Mouse (Mus musculus) thymus, postnatal 36 days (tissue): ENCODE data around the gene H2afy2.
A peak's percentile ranks its signal among the peaks of the same experiment; 100 is the strongest.

ENCODE experiments used
- DNase-seq, 2 experiments: peaks; one replicate each; pipeline ENCODE4 v3.0.0; 2022; ENCODE audit warnings: mixed read lengths in 2 of 2

H2afy2 gene

DNA sequence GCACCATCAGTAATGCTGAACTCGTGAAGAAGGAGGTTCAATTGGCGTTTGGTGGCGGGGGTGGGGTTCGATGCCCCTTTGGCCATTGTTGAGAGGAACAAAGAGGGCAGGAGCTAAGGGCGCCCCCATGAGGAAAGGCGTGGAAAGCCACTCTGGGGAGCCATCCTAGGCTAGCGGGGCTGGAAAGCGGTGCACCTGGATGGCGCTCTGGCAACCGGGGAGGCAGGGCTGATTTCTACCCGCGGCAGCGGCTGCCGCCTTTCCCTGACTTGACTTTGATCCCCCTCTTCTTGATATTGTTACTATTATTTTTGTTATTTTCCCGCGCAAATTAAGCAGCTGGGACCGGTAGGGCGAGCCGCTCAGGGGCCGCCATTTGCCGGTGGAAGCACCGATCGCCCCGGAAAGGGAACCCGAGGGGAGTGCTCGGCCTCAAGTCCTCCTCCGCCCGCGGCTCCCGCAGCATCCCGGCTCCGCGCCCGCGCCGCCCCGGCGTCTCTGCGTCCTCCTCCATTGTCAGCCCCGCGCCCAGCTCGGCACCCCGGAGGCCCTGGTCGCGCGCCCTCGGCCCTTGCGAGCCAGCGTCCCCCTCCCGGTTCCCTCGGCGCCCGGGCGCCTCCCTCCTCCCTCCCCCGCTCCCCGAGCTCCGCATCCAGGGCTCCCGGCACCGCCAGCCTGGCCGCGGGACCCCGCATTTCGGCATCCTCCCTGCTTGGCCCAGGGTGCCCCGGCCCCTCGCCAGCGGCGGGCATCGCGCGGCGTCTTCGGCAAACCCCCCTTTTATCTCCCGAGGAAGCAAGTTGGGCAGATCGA is 942 bp downstream of the H2afy2 start:
- DNase-seq, result peak; percentile 11 to 14

GRCm38 (mm10) chr10:61781461-61782128 is 2.4 kb downstream of the H2afy2 start:
- no peak for DNase-seq

- no peak for DNase-seq
Measured at GRCm38 (mm10) chr10:61766806-61767205, 17.1 kb downstream of the H2afy2 start.

- DNase-seq, result no peak
Measured at GRCm38 (mm10) chr10:61765558-61765957, 18.4 kb downstream of the H2afy2 start.

DNA sequence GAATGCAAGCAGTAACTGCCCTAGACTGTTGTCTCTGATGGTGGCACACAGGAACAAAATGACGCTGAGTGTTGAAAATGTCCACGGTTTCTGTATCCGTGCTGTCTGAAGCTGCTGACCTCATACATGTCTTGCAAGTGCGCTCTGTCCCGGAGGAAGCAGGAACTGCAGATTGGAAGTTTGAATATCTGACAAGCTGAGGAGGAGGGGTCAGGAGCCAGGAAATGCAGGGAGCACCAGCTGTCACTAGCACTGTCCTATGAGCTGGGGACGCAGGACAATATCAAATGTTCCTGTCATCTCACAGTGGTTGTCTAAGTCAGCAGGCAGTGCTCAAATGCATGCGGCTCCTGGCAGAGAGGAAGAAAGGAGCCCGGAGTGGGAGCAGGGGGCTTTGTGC is 19.3 kb downstream of the H2afy2 start:
- DNase-seq, result no peak

DNA sequence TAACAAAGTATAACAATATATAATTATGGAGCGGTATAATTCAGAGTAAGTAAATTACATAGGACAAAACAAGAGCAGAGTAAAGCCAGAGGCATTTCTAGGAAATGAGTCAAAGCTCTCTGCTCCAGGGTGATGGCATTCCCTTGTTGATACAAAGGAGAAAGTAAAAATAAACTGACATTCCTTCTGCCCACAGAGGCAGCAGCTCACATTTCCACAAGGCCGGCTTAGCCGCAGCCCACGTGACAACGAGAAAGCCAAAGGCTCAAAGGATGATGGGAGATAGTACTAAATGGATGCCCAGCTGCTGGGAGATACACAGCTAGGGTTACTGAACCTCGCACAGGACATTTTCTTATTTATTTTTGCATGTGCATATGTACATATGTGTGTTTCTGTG is 24.1 kb downstream of the H2afy2 start:
- DNase-seq, result no peak

DNA sequence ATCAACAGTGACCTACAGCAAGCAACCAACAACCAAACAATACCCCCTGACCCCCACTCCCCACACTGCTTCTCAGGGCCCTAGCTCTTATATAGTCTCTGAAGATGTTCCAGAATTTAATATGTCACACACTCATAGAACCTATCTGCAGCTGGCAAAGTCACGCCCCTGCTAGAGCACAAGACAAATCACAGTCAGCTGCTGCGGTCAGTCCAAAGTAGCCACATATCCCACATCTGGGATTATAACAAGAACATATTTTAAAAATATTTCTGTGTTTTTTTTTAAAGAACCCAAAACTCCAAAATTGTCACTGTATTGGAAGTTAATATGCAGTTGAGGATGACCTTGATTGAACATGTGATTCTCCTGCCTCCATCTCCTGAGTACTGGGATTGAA is 25.0 kb downstream of the H2afy2 start:
- no peak for DNase-seq

DNA sequence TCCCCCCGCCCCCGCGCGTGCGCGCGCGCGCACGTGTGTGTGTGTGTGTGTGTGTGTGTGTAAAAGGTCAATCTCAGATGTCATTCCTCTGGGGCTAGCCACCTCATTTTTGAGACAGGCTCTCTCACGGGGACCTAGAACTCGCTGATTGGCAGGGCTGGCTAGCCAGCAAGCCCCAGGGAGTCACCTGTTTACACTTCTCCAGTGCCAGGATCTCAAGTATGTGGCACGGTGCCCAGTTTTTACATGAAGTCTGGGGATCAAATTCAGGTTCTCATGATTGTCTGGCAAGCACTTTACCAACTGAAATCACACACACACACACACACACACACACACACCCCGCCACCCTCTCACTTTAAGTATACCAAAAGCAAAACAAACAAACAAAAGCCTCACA is 26.9 kb downstream of the H2afy2 start:
- no peak for DNase-seq

DNA sequence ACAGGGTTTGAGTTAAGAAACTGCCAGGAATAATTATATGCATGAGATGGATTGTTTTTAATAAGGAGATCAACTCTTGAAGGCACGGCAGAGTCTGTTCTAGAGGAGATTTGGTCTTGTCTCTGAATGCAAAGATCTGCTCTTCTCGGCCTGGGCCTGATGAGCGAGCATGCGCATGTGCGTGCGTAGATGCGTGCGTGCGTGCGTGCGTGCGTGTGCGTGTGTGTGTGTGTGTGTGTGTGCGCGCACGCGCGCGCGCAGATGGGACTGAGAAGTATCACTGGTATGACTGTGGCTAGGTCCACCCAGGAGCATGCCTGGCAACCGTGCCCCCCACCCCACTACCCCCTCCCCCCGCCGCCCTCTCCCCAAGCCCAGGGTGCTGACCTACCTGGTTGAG is 30.9 kb downstream of the H2afy2 start:
- DNase-seq, result no peak

DNA sequence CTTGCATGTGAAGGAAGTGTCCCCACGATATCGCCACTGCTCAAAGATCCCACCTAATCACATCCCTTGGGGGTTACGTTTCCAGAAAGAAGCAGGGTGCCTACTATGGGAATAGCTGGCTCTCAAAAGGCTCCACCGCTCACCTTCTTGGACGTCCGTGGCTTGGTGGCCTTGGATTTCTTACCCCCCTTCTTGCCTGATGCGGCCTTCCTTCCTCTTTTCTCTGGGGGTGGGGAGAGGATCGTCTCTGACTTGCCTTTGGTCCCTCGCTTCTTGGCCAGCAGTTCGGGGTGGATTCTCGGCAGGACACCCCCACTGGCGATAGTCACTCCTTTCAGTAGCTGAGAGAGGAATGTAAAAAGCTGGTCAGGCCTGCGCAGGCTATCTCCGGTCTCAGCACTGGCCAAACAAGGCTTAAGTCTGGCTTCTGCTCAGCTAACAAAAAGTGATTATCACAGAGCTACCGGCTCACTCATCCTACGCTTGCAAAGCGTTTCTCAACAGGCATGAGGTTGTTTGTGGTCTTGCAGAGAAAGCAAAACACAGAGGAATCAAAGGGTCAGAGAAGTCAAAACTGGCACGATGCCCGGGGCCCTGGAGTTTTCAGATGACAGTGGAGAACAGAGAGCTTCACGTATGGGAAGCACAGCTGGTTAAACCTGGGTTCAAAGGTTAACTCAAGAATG is 32.3 kb downstream of the H2afy2 start:
- no peak for DNase-seq

DNA sequence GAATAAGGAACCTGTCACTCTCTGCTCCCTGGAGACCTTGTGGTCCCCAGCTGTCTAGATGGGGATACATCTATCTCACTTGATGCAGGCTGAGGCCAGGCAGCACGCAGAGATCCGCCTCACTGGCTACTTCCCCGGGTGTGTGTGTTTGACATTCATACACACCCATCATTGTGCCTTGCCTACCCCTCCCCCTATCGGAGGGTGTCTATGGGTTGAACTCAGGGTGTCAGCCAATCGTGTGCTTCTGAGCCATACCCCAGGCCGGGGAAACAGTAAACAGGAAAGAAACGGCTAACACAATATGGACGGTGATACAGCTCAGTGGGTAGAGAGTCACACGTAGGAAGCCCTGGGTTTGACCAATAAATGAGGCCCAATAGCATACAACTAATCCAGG is 33.9 kb downstream of the H2afy2 start:
- DNase-seq, result no peak

- no peak for DNase-seq
Measured at GRCm38 (mm10) chr10:61747302-61747701, 36.6 kb downstream of the H2afy2 start.

DNA sequence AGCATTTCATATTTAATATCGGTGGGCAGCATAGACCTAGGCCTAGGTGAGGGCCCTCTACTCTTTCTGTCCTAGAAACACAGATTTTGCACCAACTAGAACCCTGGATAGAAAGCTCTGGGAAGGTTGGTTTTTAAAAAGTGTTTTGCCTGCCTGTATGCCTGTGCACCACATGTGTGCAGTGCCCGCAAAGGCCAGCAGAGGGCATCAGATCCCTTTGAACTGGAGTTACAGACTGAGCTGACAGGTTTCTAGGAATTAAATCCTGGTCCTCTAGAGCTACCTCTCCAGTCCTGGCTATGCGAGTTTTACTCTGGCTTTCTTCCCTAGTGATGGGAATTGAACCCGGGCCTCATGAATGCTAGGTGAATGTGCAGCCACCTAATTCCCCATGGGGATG is 38.8 kb downstream of the H2afy2 start:
- DNase-seq, result peak in 1 of 2 experiments; percentile 13

- DNase-seq, result no peak
Measured at GRCm38 (mm10) chr10:61742336-61742735, 41.6 kb downstream of the H2afy2 start.

DNA sequence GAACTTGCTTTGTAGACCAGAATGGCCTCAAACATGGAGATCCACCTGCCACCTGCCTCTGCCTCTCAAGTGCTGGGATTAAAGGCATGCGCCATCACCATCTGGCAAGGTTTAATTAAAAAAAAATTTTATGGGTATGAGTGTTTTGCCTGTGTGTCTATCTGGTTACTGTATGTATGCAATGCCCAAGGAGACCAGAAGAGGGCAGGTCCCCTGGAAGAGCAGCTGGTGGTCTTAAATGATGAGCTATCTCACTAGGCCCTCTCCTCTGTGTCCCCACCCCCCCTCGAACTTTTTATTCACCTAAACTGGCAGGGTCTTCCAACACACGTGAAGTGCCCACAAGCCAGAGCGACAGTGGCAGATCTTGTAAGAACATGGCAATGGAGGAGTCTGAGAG is 42.1 kb downstream of the H2afy2 start:
- DNase-seq, result no peak

GRCm38 (mm10) chr10:61741306-61741705 is 42.6 kb downstream of the H2afy2 start:
- DNase-seq, result no peak

- DNase-seq, result no peak
Measured at GRCm38 (mm10) chr10:61738126-61738525, 45.8 kb downstream of the H2afy2 start.

DNA sequence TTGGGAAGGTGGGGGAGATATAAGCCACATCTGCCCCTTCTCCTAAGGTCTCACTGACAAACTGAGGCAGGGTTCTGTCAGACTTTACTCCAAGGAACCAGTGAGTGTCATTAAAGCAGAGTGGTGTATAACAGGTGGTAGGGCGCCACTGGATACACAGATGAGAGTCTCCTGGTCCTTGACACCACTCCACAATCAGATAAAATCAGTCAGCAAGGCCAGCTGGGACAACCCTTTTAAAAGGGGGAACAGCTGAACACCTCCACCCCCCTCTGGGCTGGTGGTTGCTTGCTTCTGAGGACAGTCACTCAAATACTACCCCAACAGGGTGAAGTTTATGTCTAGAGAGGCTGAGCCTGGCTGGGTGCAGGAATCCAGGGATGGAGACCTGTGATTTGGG is 46.4 kb downstream of the H2afy2 start:
- no peak for DNase-seq

GRCm38 (mm10) chr10:61736671-61737078 is 47.3 kb downstream of the H2afy2 start:
- no peak for DNase-seq

- peak in 1 of 2 experiments; percentile 14 for DNase-seq
Measured at GRCm38 (mm10) chr10:61734377-61734776, 49.6 kb downstream of the H2afy2 start.

DNA sequence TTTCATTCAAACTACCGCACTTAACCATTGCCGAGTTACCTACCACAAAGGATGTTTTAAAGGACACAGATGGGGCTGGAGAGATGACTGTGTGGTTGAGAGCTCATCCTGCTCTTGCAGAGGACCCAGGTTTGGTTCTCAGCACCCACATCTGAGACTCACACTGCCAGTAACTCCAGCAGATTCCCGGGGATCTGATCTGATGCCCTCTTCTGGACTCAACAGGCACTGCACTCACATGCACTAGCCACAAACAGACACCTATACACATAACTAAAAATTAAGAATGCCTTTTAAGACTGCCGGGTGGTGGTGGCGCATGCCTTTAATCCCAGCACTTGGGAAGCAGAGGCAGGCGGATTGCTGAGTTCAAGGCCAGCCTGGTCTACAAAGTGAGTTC is 53.8 kb downstream of the H2afy2 start:
- DNase-seq, result no peak

DNA sequence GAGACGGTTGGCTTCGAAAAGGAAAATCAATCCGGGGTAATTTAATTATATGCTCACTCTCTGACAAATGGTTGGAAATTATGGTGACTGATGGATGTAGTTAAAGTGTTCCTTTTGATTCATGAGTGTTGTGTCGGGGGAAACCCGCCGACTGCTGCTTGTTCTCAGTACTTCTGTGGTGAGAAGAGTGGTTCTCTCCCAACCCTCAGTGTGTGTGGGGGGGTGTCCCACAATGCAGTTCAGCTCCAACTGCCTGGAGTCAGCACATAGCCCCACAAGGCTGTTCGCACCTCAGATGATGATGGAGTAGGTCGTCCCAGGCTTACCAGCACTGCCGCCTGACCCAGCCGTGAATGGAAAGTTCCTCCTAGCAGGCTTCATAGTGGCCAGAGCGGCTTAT is 54.8 kb downstream of the H2afy2 start:
- no peak for DNase-seq

DNA sequence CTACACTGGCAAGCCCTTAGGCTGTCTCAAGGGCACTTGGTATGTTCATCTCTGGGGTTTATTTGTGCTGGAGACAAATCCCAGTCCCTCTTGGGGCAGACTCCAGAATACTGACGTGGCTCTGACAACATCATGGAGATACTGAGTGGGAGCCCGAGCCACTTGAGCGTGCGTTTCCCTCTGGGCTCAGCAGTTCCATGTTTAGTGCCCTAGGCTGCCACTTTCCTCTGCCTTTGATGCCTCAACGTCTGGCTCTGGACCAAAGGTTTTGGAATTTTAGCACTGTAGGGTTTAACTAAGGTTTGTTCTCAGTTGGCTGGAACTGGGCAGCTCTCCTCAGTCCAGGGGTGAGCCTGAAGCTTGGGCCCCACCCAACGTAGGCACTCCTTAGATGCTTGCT is 60.7 kb downstream of the H2afy2 start:
- DNase-seq, result no peak

DNA sequence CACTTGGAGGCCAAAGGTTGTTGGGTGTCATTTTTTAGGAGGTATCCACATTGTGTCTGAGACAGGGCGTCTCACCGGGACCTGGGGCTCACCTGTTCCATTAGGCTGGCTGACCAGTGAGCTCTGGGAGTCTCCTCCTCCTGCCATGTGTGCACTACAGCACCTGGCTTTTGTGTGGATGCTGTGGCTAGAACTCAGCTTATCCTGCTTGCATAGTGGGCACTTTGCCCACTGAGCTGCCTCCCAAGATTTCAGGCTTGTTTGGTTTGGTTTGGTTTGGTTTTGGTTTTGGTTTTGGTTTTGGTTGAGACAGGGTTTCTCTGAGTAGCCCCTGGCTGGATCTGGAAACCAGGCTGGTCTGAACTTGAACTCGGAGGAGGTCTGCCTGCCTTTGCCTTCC is 61.7 kb downstream of the H2afy2 start:
- no peak for DNase-seq
